Mouse (Mus musculus): ENCODE data around the gene Setd7. TPM values are rescaled to one million over a fixed set of nuclear protein-coding genes. Genes with fewer than 3 reads are reported as not detected.

Setd7 gene
- polyA plus RNA-seq, 1 experiment, result 14.1 TPM

- Histone ChIP-seq H3K36me3 (ENCODE audit: control insufficient read depth, insufficient read depth, low read length) (no peaks in the 10 kb centered on the region; the same call in 1 of the 2 replicates), H3K4me1 (ENCODE audit: control insufficient read depth, insufficient read depth, low read length) (peaks cover 4% of the 10 kb centered on the region; the same call in 1 of the 2 replicates)
These were observed 27.1 kb downstream of the Setd7 start for GRCm38 (mm10) chr3:51533573-51533972.

DNA sequence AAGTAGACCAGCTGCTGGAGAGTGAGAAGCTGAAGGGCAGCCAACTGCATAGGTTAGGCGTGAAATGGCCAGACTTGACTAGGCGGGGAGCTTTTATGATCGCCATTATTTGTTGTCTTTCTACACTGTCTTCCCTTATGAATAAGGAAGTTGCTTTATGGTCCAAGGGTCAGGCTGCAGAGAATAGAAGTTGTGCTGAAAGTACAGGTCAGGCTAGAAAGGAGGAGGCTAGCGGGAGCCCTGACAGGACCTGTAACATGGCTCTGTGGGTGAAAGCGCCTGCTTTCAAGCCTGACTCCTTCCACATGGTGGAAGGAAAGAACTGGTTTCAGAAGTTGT is 28.4 kb downstream of the Setd7 start:
- WGBS, result 37% methylated on average over 5 of the region's 5 CpGs
- Histone ChIP-seq H3K4me3 (ENCODE audit: insufficient read depth, low read depth, low read length) (no peak overlapping the region), H3K27ac (ENCODE audit: insufficient read depth, low read depth, low read length) (peak overlapping the region; percentile 53), H3K36me3 (ENCODE audit: control insufficient read depth, insufficient read depth, low read length) (no peaks in the 10 kb centered on the region; the same call in 1 of the 2 replicates), H3K4me1 (ENCODE audit: control insufficient read depth, insufficient read depth, low read length) (peaks cover 4% of the 10 kb centered on the region; the same call in 1 of the 2 replicates), H3K27me3 (replicated peaks; ENCODE audit: control insufficient read depth, insufficient read depth, low read length) (no peaks in the 10 kb centered on the region)
- no peak for DNase-seq
- TF ChIP-seq POLR2A (IDR thresholded peaks at IDR 0.05; ENCODE audit: low read depth, low read length), result no peak
- TF ChIP-seq CTCF (conservative IDR thresholded peaks at IDR 0.05; ENCODE audit: insufficient read depth, insufficient read length, low read depth, low read length), result no peak

More at GRCm38 (mm10) chr3:51533573-51533972, 27.1 kb downstream of the Setd7 start:
- H3K27ac ChIP-seq (ENCODE audit: insufficient read depth, low read depth, low read length), result no peak overlapping the region
- no peak overlapping the region for H3K4me3 ChIP-seq (ENCODE audit: insufficient read depth, low read depth, low read length)
- H3K27me3 ChIP-seq (replicated peaks; ENCODE audit: control insufficient read depth, insufficient read depth, low read length), result no peaks in the 10 kb centered on the region
- TF ChIP-seq POLR2A (IDR thresholded peaks at IDR 0.05; ENCODE audit: low read depth, low read length), result no peak
- no peak for TF ChIP-seq CTCF (conservative IDR thresholded peaks at IDR 0.05; ENCODE audit: insufficient read depth, insufficient read length, low read depth, low read length)
- no peak for DNase-seq
- 76% methylated on average over 5 of the region's 5 CpGs for WGBS

DNA sequence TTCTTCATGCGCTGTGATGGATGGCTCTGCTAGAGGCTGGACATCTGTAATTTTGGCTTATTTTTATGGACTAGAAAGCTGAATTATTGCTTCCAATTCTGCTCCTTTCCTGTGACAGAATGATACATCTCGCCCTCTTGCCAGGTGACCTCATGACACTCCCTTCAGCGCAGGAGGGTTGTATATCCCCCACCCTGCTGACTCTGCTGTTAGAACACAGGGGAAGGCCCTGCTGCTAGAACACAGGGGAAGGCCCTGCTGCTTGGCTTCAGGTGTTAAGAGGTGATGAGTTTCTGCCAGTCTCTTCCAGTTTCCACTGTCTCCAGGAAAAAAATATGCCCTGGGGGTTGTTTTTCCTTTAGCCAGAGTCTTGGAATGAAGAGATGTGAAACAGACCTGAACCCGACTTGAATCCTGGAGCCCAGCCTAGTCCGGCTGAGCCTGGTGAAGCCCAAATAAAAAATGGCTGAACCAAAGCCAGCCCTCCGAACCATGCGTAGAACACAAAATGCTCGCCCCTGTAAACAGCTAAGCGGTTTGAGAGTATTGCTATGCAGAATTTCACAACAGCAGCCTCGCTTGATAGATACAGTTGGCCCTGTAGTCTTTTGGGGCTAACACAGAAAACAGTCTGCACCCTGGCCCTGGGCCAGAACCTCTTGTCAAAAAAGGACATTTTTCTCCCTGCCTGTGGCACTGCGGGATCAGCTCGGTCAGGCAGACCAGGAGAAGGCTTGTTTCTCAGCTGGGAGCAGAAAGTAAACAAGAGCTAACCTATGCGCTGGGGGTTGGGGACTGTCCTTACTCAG is 29.0 kb downstream of the Setd7 start:
- H3K4me3 ChIP-seq (ENCODE audit: insufficient read depth, low read depth, low read length), result no peak overlapping the region
- TF ChIP-seq CTCF (conservative IDR thresholded peaks at IDR 0.05; ENCODE audit: insufficient read depth, insufficient read length, low read depth, low read length) (no peak), POLR2A (IDR thresholded peaks at IDR 0.05; ENCODE audit: low read depth, low read length) (no peak)
- H3K4me1 ChIP-seq (ENCODE audit: control insufficient read depth, insufficient read depth, low read length), result peaks cover 4% of the 10 kb centered on the region; the same call in 1 of the 2 replicates
- DNase-seq, result peak; percentile 66
- peak overlapping the region; percentile 53 for H3K27ac ChIP-seq (ENCODE audit: insufficient read depth, low read depth, low read length)
- WGBS, result 42% methylated on average over 13 of the region's 13 CpGs
- no peaks in the 10 kb centered on the region; the same call in 1 of the 2 replicates for H3K36me3 ChIP-seq (ENCODE audit: control insufficient read depth, insufficient read depth, low read length)
- H3K27me3 ChIP-seq (replicated peaks; ENCODE audit: control insufficient read depth, insufficient read depth, low read length), result no peaks in the 10 kb centered on the region

- no peaks in the 10 kb centered on the region; the same call in 1 of the 2 replicates for H3K4me1 ChIP-seq (ENCODE audit: control insufficient read depth, insufficient read depth, low read length)
- no peak overlapping the region for H3K27ac ChIP-seq (ENCODE audit: insufficient read depth, low read depth, low read length)
- H3K4me3 ChIP-seq (ENCODE audit: insufficient read depth, low read depth, low read length), result no peak overlapping the region
- 88% methylated on average over 13 of the region's 13 CpGs for WGBS
- no peaks in the 10 kb centered on the region for H3K27me3 ChIP-seq (replicated peaks; ENCODE audit: control insufficient read depth, insufficient read depth, low read length)
- DNase-seq, result no peak
- TF ChIP-seq POLR2A (IDR thresholded peaks at IDR 0.05; ENCODE audit: low read depth, low read length) (no peak), CTCF (conservative IDR thresholded peaks at IDR 0.05; ENCODE audit: insufficient read depth, insufficient read length, low read depth, low read length) (no peak)
- no peaks in the 10 kb centered on the region; the same call in 1 of the 2 replicates for H3K36me3 ChIP-seq (ENCODE audit: control insufficient read depth, insufficient read depth, low read length)
These were observed 33.8 kb downstream of the Setd7 start for GRCm38 (mm10) chr3:51526891-51527290.

DNA sequence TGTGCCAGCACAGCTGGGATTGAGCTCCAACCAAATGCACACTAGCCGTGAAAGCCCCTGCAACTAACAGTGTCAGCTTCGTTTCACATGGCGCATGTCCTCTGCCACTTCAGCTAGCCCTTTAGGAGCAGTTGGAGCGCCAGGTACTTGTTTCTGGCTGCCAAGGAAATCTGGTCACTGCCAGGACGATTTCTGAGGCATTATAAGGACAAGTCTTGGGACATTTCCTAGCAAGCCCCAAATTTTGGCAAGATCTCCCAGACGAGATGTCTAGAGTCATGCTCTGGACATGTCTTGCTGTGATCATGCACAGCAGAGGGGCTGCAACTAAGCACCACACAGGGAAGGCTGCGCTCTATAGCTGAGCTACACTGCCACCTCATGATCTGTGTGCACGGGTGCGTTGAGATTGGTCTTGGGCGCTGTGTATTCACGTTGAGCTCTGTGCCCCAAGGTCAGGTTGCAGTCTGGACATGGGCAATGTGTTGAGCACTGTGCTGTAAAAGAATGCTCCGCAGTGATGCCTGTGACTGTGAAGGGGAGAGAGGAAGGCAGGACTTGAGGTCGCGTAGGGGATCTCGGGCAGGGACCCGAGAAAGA is 35.4 kb downstream of the Setd7 start:
- no peak for DNase-seq
- no peaks in the 10 kb centered on the region for H3K4me1 ChIP-seq (ENCODE audit: control insufficient read depth, insufficient read depth, low read length)
- 86% methylated on average over 16 of the region's 16 CpGs for WGBS
- TF ChIP-seq CTCF (conservative IDR thresholded peaks at IDR 0.05; ENCODE audit: insufficient read depth, insufficient read length, low read depth, low read length), result no peak
- no peak for TF ChIP-seq POLR2A (IDR thresholded peaks at IDR 0.05; ENCODE audit: low read depth, low read length)
- no peak overlapping the region for H3K4me3 ChIP-seq (ENCODE audit: insufficient read depth, low read depth, low read length)
- H3K36me3 ChIP-seq (ENCODE audit: control insufficient read depth, insufficient read depth, low read length), result no peaks in the 10 kb centered on the region; the same call in 1 of the 2 replicates
- no peak overlapping the region for H3K27ac ChIP-seq (ENCODE audit: insufficient read depth, low read depth, low read length)
- H3K27me3 ChIP-seq (replicated peaks; ENCODE audit: control insufficient read depth, insufficient read depth, low read length), result no peaks in the 10 kb centered on the region

DNA sequence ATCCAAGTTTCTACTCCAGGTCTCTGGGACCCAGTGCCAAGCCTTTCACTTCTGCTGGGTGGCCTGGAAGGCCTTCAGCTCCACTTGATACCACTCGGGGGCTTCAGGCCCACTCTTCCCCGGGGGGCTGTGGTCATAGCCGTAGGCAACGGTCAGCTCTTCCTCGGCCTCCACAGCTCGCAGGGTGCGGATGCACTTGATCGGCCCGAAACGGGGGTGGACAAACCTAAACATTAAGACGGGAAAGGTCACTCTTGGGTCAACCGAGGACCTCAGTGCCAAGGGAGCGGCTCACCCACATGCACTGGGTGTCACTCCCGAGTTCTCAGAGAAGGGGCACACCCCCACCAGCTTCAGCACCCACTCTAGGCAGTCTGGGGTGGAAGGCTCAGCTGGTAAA is 39.4 kb downstream of the Setd7 start:
- H3K36me3 ChIP-seq (ENCODE audit: control insufficient read depth, insufficient read depth, low read length), result no peaks in the 10 kb centered on the region
- H3K27ac ChIP-seq (ENCODE audit: insufficient read depth, low read depth, low read length), result no peak overlapping the region
- no peak for DNase-seq
- WGBS, result 79% methylated on average over 14 of the region's 14 CpGs
- no peaks in the 10 kb centered on the region for H3K27me3 ChIP-seq (replicated peaks; ENCODE audit: control insufficient read depth, insufficient read depth, low read length)
- no peaks in the 10 kb centered on the region for H3K4me1 ChIP-seq (ENCODE audit: control insufficient read depth, insufficient read depth, low read length)
- H3K4me3 ChIP-seq (ENCODE audit: insufficient read depth, low read depth, low read length), result no peak overlapping the region
- TF ChIP-seq CTCF (conservative IDR thresholded peaks at IDR 0.05; ENCODE audit: insufficient read depth, insufficient read length, low read depth, low read length) (no peak), POLR2A (IDR thresholded peaks at IDR 0.05; ENCODE audit: low read depth, low read length) (no peak)

GRCm38 (mm10) chr3:51518763-51519121 is 41.9 kb downstream of the Setd7 start:
- no peak overlapping the region for H3K4me3 ChIP-seq (ENCODE audit: insufficient read depth, low read depth, low read length)
- H3K36me3 ChIP-seq (ENCODE audit: control insufficient read depth, insufficient read depth, low read length), result no peaks in the 10 kb centered on the region
- no peaks in the 10 kb centered on the region for H3K27me3 ChIP-seq (replicated peaks; ENCODE audit: control insufficient read depth, insufficient read depth, low read length)
- no peaks in the 10 kb centered on the region for H3K4me1 ChIP-seq (ENCODE audit: control insufficient read depth, insufficient read depth, low read length)
- no peak overlapping the region for H3K27ac ChIP-seq (ENCODE audit: insufficient read depth, low read depth, low read length)
- WGBS, result 62% methylated on average over 8 of the region's 8 CpGs
- DNase-seq, result no peak
- TF ChIP-seq CTCF (conservative IDR thresholded peaks at IDR 0.05; ENCODE audit: insufficient read depth, insufficient read length, low read depth, low read length), result no peak
- no peak for TF ChIP-seq POLR2A (IDR thresholded peaks at IDR 0.05; ENCODE audit: low read depth, low read length)

Data from kidney, adult 2 months (tissue).